Mouse (Mus musculus) megakaryocyte, embryonic 14.5 days (primary cell): ENCODE data around the gene Hdgfl3.

Experiments
- FLI1 ChIP-seq: IDR thresholded peaks from 2 replicates; pipeline ENCODE4 v1.6.1; 2012; ENCODE audit warnings: low read length, inconsistent platforms, mixed read lengths
- GATA1 ChIP-seq: IDR thresholded peaks from 3 replicates; pipeline ENCODE4 v1.6.1; 2012; ENCODE audit warnings: mixed read lengths, low read length, inconsistent platforms, borderline replicate concordance

DNA sequence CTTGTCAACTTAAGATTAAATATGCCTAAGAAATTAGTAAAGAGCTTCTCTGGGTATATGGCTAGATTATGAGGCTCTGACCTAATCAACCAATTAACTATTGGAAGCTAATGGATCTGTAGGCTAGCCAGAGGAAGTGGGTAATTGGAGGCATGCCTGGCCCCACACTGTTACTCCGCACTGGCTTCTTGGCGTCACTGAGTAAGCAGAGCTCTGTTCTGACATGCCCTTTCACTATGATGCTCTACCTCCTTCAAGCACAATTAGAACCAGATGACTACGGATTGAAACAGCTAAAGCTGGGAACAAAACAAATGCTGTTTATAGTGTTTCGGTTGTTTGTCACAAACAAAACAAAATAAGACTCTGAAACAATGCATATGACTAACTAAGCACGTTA, 16.0 kb downstream of the Hdgfl3 start:
- TF ChIP-seq GATA1 (no peak), FLI1 (no peak)
